Mouse (Mus musculus) retina, postnatal 7 days (tissue): ENCODE results near the gene Zfp281.
A peak's percentile ranks its signal among the peaks of the same experiment; 100 is the strongest.

Experiments
- DNase-seq: peaks from one replicate; pipeline ENCODE4 v3.0.0-alpha.2; 2012; ENCODE audit warnings: low read depth, low spot score

Zfp281 gene

GRCm38 (mm10) chr1:136624146-136625018 is at the start of gene Zfp281:
Zfp281 (plus strand) TSS chr1:136624901.
- DNase-seq, result peak; percentile 92

- no peak for DNase-seq
These were observed 46.6 kb upstream of the Zfp281 start for GRCm38 (mm10) chr1:136577890-136578663.

GRCm38 (mm10) chr1:136579360-136579759 is 45.3 kb upstream of the Zfp281 start:
- DNase-seq, result no peak

- DNase-seq, result no peak
These were observed 44.4 kb upstream of the Zfp281 start for GRCm38 (mm10) chr1:136580266-136580665.

- no peak for DNase-seq
These were observed 42.9 kb upstream of the Zfp281 start for GRCm38 (mm10) chr1:136581841-136582240.

- no peak for DNase-seq
These were observed 36.8 kb upstream of the Zfp281 start for GRCm38 (mm10) chr1:136587761-136588405.

GRCm38 (mm10) chr1:136588908-136589307 is 35.8 kb upstream of the Zfp281 start:
- DNase-seq, result peak; percentile 19

GRCm38 (mm10) chr1:136592741-136593140 is 32.0 kb upstream of the Zfp281 start:
- no peak for DNase-seq

- DNase-seq, result no peak
These were observed 30.4 kb upstream of the Zfp281 start for GRCm38 (mm10) chr1:136594235-136594850.

GRCm38 (mm10) chr1:136596821-136597220 is 27.9 kb upstream of the Zfp281 start:
- no peak for DNase-seq

- DNase-seq, result no peak
These were observed 26.4 kb upstream of the Zfp281 start for GRCm38 (mm10) chr1:136598286-136598685.

- DNase-seq, result no peak
These were observed 24.6 kb upstream of the Zfp281 start for GRCm38 (mm10) chr1:136600067-136600466.

GRCm38 (mm10) chr1:136600647-136601345 is 23.9 kb upstream of the Zfp281 start:
- DNase-seq, result no peak

GRCm38 (mm10) chr1:136601346-136601888 is 23.3 kb upstream of the Zfp281 start:
- no peak for DNase-seq

GRCm38 (mm10) chr1:136602303-136602702 is 22.4 kb upstream of the Zfp281 start:
- DNase-seq, result no peak

- DNase-seq, result no peak
These were observed 20.5 kb upstream of the Zfp281 start for GRCm38 (mm10) chr1:136604190-136604589.

- no peak for DNase-seq
These were observed 18.9 kb upstream of the Zfp281 start for GRCm38 (mm10) chr1:136605790-136606189.

GRCm38 (mm10) chr1:136606278-136606677 is 18.4 kb upstream of the Zfp281 start:
- no peak for DNase-seq

- DNase-seq, result no peak
These were observed 16.1 kb upstream of the Zfp281 start for GRCm38 (mm10) chr1:136608339-136609261.

- no peak for DNase-seq
These were observed 12.9 kb upstream of the Zfp281 start for GRCm38 (mm10) chr1:136611803-136612202.
